Mouse (Mus musculus) stomach, embryonic 16.5 days (tissue): Measurements from ENCODE around the gene Ulk4. TPM values are rescaled to one million over a fixed set of nuclear protein-coding genes. Genes with fewer than 3 reads are reported as not detected.

Experiments used
- ATAC-seq: fragments of 200-750 bp; cut with Nextera tagmentation; 2 replicates; pipeline ENCODE4 v1.8.0; 2017; ENCODE audit warnings: moderate number of reproducible peaks, moderate TSS enrichment; ENCODE audit not compliant: insufficient read depth, low FRiP score
- H3K27ac ChIP-seq: fragments of 300-500 bp; sonication (generic); 2 replicates; pipeline ENCODE4 v1.5.1; 2014; ENCODE audit warnings: low read length
- H3K27me3 ChIP-seq: fragments of 300-500 bp; sonication (generic); 2 replicates; pipeline ENCODE4 v1.6.1; 2014; ENCODE audit warnings: low read length, control low read depth, mixed read lengths; ENCODE audit not compliant: control insufficient read depth, insufficient read depth
- H3K36me3 ChIP-seq: fragments of 300-500 bp; sonication (generic); 2 replicates; pipeline ENCODE4 v1.6.1; 2014; ENCODE audit warnings: low read length; ENCODE audit not compliant: control insufficient read depth, insufficient read depth
- H3K4me1 ChIP-seq: fragments of 300-500 bp; sonication (generic); 2 replicates; pipeline ENCODE4 v1.6.1; 2014; ENCODE audit warnings: low read length, control low read depth, mixed read lengths; ENCODE audit not compliant: control insufficient read depth, insufficient read depth
- H3K4me2 ChIP-seq: fragments of 300-500 bp; sonication (generic); 2 replicates; pipeline ENCODE4 v1.6.1; 2014; ENCODE audit warnings: low read depth, low read length, mixed read lengths
- H3K4me3 ChIP-seq: fragments of 300-500 bp; sonication (generic); replicated peaks from 2 replicates; pipeline ENCODE4 v1.5.1; 2014; ENCODE audit warnings: mild to moderate bottlenecking, low read length
- H3K9ac ChIP-seq: fragments of 300-500 bp; sonication (generic); 2 replicates; pipeline ENCODE4 v1.6.1; 2014; ENCODE audit warnings: low read length
- H3K9me3 ChIP-seq: fragments of 300-500 bp; sonication (generic); replicated peaks from 2 replicates; pipeline ENCODE4 v1.6.1; 2016; ENCODE audit warnings: low read length, control low read depth; ENCODE audit not compliant: control insufficient read depth
- WGBS: fragments of 180-500 bp; shearing (Covaris S2); extraction: QIAGEN DNeasy Blood & Tissue Kit; methylation state at CpG from one replicate; pipeline ENCODE4 v1.1.7; 2014; 5-methylcytosine and 5-hydroxymethylcytosine counted together
- polyA plus RNA-seq: library from polyadenylated mRNA; unstranded; fragments of >200 nt; fragmentation: Nextera tagmentation; extraction: Ambion mirVana; gene quantifications from 2 replicates; pipeline ENCODE4 v1.2.1, GENCODE M21; 2015

Gene Ulk4
- polyA plus RNA-seq, 1 experiment from 2014 or later: 124 TPM

DNA sequence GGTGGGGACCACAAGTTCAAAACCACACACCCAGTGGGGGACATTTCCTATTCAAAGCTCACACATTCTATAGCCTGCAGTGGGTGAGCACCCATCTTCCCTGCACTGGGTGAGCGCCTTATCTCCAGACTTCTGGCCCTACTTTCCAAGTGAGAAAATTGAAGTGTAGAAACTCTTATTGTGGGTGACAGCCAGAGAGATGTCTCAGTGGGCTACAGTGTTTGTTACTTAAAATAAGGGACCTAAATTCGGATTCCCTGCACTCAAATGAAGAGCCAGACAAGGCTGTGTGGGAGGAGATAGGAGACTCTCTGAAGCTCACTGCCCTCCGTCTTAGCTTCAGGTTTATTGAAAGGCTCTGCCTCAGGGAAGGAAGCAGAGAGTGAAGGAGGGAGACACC, 202.3 kb downstream of the Ulk4 start:
- no peak overlapping the region for H3K4me2 ChIP-seq
- H3K27me3 ChIP-seq: no peaks in the 10 kb centered on the region
- H3K9ac ChIP-seq: no peak overlapping the region
- no peak overlapping the region for H3K4me3 ChIP-seq
- H3K36me3 ChIP-seq: no peaks in the 10 kb centered on the region
- no peak overlapping the region for H3K27ac ChIP-seq
- peaks cover 6% of the 10 kb centered on the region for H3K4me1 ChIP-seq
- WGBS: 90% methylated on average over 3 of the region's 3 CpGs
- no peak for ATAC-seq
- H3K9me3 ChIP-seq: no peaks in the 10 kb centered on the region

DNA sequence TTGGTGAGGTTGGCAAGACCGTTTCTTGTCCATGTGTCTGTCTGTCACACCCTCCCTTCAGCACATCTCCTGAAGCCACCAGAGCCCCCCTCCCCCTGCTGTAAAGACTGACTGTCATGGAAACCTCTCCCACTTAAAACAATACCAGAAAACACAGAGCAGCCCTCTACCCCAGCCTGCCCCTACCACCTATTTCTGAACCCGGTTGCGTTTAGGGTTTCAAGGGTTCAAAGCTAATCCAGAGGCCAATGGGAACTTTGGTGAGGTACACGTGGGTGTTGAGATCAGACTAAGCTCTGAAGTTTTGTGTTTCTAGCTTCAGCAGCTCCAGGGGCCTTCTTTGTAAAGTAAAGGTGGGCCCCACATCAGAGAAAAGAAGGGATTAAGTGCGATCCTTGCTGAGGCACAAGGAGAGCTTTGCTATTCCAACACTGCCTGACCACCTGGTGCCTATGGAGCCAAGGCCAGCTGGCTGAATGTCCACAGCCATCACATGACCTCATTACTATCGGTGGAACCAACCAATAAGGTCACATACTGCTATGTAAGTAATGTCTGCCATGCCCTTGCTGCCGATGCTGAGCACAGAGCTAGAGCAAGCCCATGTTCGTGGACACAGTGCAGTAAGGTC, 204.8 kb downstream of the Ulk4 start:
- no peaks in the 10 kb centered on the region for H3K9me3 ChIP-seq
- no peak overlapping the region for H3K9ac ChIP-seq
- H3K27me3 ChIP-seq: no peaks in the 10 kb centered on the region
- H3K36me3 ChIP-seq: no peaks in the 10 kb centered on the region
- WGBS: 56% methylated on average over 8 of the region's 8 CpGs
- no peak overlapping the region for H3K4me3 ChIP-seq
- no peak for ATAC-seq
- no peak overlapping the region for H3K27ac ChIP-seq
- H3K4me2 ChIP-seq: no peak overlapping the region
- no peaks in the 10 kb centered on the region for H3K4me1 ChIP-seq

DNA sequence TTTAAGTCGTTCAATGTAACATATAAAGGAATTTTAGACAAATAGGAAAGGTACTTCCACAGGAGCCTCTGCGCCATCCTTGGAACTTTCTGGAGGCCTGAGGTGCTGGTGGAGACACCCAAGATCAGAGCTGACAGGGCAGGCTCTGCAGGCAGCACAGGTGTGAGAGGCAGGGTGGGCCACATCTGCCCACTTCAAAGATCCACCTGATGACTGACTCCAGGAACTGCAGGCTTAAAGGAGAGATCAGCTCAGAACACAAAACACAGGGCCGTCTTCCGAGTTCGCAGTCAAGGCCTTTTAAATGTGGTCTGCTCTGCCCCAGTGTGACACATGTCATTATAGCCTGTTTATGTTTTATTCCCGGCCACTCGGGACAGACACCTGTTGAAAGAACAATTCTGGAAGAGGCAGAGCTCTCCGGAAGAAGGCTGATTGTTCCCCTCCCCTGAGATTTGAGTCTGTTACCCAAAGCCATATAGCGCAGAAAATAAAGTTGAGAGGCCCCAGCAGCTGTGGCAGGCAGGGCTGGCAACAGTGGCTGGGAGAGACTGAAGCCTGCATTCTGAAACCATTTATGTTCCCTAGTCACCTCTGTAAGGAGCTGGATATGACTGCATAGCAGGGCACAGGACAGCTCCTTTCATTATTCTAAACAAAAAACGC, 205.4 kb downstream of the Ulk4 start:
- no peak for ATAC-seq
- Histone ChIP-seq H3K4me1 (no peaks in the 10 kb centered on the region), H3K27ac (no peak overlapping the region), H3K9me3 (no peaks in the 10 kb centered on the region), H3K36me3 (no peaks in the 10 kb centered on the region), H3K4me3 (no peak overlapping the region), H3K9ac (no peak overlapping the region), H3K27me3 (no peaks in the 10 kb centered on the region), H3K4me2 (no peak overlapping the region)
- 63% methylated on average over 10 of the region's 10 CpGs for WGBS

DNA sequence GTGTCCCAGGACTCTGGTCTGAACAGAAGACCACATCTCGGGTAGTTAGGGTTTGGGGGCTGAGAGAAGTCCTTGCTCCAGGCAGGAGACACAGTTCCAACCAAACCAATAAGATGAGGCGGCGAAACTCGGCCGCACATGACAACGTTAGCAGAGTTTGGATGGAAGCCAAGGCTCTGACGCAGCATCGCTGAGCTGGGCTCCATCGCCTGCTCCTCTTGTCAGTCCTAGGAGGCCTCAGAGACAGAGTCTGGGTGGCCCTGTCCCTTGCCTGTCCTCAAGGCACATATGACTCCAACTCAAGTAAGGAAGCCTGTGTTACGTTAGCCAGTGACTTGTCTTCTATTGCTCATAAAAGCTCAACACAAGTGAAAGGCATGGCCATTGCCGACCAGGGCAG, 205.9 kb downstream of the Ulk4 start:
- no peaks in the 10 kb centered on the region for H3K36me3 ChIP-seq
- 79% methylated on average over 11 of the region's 11 CpGs for WGBS
- no peaks in the 10 kb centered on the region for H3K4me1 ChIP-seq
- H3K4me3 ChIP-seq: no peak overlapping the region
- no peak overlapping the region for H3K27ac ChIP-seq
- ATAC-seq: 0 out of 2 replicates have a peak, but pooled peaks have one; percentile 25
- no peaks in the 10 kb centered on the region for H3K27me3 ChIP-seq
- H3K4me2 ChIP-seq: no peak overlapping the region
- H3K9ac ChIP-seq: no peak overlapping the region
- no peaks in the 10 kb centered on the region for H3K9me3 ChIP-seq

DNA sequence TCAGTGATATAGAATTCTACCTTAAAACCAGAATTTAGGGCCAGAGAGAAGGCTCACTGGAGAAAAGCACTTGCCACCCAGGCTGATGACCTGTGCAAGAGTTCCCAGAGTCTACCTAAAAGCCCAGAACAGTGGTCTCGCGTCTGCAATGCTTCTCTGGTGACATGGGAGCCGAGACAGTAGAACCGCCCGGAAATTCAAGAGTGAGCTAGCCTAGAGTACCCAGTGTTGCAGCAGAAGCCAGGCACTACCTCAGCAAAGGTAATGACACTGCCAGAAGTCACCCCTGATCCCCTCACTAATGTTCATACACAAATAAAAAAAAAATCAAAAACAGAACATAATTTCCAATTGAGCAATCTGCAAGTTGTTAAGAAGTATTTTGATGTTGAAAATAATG, 208.9 kb downstream of the Ulk4 start:
- no peaks in the 10 kb centered on the region for H3K27me3 ChIP-seq
- 86% methylated on average over 5 of the region's 5 CpGs for WGBS
- H3K9ac ChIP-seq: no peak overlapping the region
- H3K27ac ChIP-seq: no peak overlapping the region
- H3K4me3 ChIP-seq: no peak overlapping the region
- no peak overlapping the region for H3K4me2 ChIP-seq
- H3K4me1 ChIP-seq: no peaks in the 10 kb centered on the region
- H3K36me3 ChIP-seq: no peaks in the 10 kb centered on the region
- H3K9me3 ChIP-seq: no peaks in the 10 kb centered on the region
- no peak for ATAC-seq

DNA sequence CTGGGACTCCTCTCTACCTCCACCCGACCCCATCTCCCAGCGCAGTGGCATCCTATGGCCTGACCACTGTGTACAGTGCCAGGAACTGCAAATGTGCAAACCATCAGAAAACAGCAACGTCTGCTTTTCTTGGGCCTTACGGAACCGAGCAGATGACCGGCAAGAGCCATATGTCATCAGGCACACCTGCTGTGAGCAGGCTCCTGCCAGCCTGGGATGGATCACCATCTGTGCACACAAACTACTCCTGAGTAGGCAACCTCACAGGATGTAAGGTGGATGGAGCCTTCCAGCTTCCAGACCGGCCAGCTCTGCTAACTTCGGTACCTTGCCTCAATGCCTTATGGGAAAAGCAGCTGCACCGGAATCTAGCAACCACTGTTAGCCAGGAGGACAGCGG, 210.0 kb downstream of the Ulk4 start:
- no peak overlapping the region for H3K9ac ChIP-seq
- WGBS: 84% methylated on average over 10 of the region's 10 CpGs
- H3K4me2 ChIP-seq: no peak overlapping the region
- ATAC-seq: no peak
- no peaks in the 10 kb centered on the region for H3K4me1 ChIP-seq
- no peak overlapping the region for H3K4me3 ChIP-seq
- no peaks in the 10 kb centered on the region for H3K27me3 ChIP-seq
- H3K27ac ChIP-seq: no peak overlapping the region
- no peaks in the 10 kb centered on the region for H3K36me3 ChIP-seq
- H3K9me3 ChIP-seq: no peaks in the 10 kb centered on the region

DNA sequence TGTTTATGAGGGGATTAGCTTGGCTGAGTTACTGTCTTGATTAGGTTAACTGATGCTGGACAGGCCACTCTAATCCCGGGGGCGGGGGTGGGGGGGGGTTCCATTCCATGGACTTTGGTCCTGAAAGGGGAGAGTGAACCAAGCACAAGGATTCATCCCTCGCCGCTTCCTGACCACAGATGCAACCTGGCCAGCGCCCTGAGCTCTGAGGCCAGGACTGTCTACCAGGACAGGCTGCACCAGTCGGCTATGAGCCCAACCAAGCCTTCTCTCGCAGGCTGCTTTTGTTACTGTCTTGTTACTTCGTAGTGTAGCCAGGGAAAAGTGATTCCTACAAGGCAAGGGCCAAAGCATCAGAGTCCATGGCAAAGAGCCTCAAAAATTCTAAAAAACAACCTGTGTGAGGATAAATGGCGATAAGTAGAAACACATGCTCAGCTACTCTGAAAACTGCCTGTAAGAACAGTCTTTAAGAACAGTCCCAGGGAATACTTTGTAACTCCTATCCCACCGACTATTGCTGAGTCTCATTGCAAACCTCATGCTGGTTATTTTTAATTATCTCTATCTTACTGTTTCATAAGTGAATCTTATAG, 211.5 kb downstream of the Ulk4 start:
- no peaks in the 10 kb centered on the region for H3K9me3 ChIP-seq
- ATAC-seq: no peak
- no peaks in the 10 kb centered on the region for H3K36me3 ChIP-seq
- H3K4me3 ChIP-seq: no peak overlapping the region
- no peak overlapping the region for H3K4me2 ChIP-seq
- no peak overlapping the region for H3K9ac ChIP-seq
- H3K4me1 ChIP-seq: no peaks in the 10 kb centered on the region
- WGBS: 71% methylated on average over 10 of the region's 10 CpGs
- H3K27ac ChIP-seq: no peak overlapping the region
- no peaks in the 10 kb centered on the region for H3K27me3 ChIP-seq

DNA sequence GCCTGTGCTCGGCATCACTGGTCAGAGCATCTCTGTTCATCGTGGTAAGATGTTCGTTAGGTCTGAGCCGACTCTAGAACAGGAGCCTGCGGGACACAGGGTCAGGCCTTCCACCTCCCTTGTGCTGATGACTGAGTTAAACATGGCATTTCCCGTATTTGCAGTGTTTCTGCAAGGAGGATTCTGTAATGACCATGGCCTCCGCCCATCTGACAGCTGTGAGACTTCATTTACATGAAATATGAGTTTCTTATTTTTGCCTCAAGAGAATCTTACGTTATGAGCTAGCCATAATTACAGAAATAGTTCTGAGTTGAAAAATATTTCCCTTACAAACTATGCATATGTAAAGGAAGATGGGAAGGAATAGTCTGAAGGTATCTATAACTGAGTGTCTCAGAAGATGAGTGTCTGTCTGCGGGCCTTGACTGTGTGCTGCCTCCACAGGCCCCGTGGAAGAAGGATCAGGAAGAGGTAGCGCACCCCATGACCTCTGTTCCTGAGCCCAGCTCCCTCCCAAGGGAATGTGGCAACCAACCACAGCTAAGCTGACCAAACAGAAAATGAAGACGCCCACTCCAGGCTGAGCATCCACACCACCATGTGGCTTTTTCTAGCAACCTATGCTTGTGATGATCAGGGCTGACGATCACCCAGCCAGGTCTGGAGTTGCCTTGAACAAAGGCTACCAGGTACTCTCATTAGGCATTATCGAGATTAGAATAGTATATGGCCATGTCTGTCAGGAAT, 212.2 kb downstream of the Ulk4 start:
- H3K9ac ChIP-seq: no peak overlapping the region
- no peaks in the 10 kb centered on the region for H3K27me3 ChIP-seq
- H3K9me3 ChIP-seq: no peaks in the 10 kb centered on the region
- H3K4me1 ChIP-seq: no peaks in the 10 kb centered on the region
- no peak for ATAC-seq
- no peaks in the 10 kb centered on the region for H3K36me3 ChIP-seq
- H3K4me2 ChIP-seq: no peak overlapping the region
- H3K4me3 ChIP-seq: no peak overlapping the region
- 68% methylated on average over 14 of the region's 14 CpGs for WGBS
- H3K27ac ChIP-seq: no peak overlapping the region

DNA sequence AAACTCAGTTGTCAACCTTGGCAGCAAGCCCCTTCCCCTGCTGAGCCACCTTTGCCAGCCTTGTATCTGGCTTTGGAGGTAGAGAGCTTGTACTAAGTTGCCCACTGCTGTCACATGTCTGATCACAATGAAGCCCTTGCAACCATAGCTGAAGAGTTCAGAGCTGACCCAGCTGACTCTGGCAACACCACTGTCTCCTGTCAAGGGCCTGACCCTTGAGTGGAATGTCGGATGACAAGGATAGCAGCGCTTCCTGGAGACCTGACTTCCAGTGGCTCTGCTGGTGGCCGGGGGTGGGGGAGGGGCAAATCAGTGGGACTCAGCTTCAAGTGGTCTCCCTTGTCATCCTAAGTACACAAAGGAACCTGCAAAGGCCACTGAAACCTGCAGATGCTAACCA, 214.3 kb downstream of the Ulk4 start:
- no peaks in the 10 kb centered on the region for H3K36me3 ChIP-seq
- H3K27me3 ChIP-seq: no peaks in the 10 kb centered on the region
- 57% methylated on average over 3 of the region's 3 CpGs for WGBS
- H3K4me3 ChIP-seq: no peak overlapping the region
- H3K9me3 ChIP-seq: no peaks in the 10 kb centered on the region
- H3K9ac ChIP-seq: no peak overlapping the region
- no peak overlapping the region for H3K4me2 ChIP-seq
- H3K4me1 ChIP-seq: no peaks in the 10 kb centered on the region
- no peak for ATAC-seq
- H3K27ac ChIP-seq: no peak overlapping the region
